Mouse (Mus musculus) heart, adult 11 months (tissue): ENCODE results near the gene 6430628N08Rik.
A peak's percentile ranks its signal among the peaks of the same experiment; 100 is the strongest.

Experiments used
- DNase-seq: peaks from one replicate; pipeline ENCODE4 v3.0.0; 2022

The 6430628N08Rik gene

GRCm38 (mm10) chr4:115890066-115890465, 399 bp upstream of the 6430628N08Rik start:
- DNase-seq, result no peak

DNA sequence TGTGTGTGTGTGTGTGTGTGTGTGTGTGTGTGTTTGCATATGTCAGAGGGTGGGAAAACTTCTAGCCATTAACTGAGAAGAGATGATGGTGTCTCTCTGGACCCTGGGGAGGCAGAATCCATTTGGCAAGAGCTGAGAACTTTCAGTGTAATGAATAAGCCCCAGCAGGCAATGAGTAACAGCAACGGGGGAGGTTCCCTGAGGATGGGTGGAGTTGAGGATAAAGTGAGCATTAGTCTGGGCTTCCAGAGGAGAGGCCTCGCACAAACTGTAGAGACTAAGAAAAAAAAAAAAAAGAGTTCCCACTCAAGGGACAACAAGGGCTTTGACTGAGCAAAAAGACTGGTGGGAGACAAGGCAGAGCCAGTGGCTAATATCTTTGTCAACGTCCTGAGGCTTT, 3.8 kb downstream of the 6430628N08Rik start:
- DNase-seq, result no peak

GRCm38 (mm10) chr4:115897901-115898631, 7.6 kb downstream of the 6430628N08Rik start:
- DNase-seq, result no peak

DNA sequence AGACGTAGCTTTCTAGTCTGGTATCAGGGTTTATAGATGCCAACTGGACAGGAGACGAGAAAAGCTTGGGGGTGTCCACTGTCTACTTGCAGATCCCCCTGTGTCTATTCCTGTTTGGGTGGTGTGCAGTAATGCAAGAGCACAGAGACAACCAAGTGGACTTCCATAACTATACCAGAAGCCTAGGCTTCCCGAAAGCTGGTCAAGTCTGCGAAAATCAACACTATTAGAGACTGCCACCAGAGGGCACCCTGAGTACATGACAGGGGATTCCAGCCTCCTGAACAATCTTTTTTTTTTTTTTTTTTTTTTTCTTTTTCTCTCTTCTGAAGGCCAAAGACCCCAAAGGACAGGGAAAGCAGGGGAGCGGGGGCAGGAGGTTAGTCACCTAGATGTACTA, 12.4 kb downstream of the 6430628N08Rik start:
- peak; percentile 93 for DNase-seq

- no peak for DNase-seq
Observed at GRCm38 (mm10) chr4:115904375-115904774, 13.9 kb downstream of the 6430628N08Rik start.

- no peak for DNase-seq
Observed at GRCm38 (mm10) chr4:115905701-115906100, 15.2 kb downstream of the 6430628N08Rik start.

DNA sequence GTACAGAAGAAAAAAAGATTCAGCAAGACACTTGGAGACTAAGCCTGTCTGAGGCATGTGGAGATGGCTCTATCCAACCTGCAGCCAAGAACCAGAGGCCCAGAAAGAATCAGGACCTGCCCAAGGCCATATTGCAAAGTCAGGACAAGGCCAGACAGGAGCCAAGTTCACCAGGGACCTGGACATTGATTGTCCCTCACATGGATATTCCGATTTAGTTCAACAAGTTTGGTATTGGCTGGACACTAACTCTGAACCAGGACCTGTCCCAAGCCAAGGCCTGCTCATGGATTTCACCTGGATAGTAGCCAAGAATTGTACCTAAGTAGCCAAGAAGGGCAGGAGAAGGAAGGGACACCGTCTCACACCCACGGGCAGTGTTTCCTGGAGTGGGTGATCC, 16.3 kb downstream of the 6430628N08Rik start:
- DNase-seq, result no peak

DNA sequence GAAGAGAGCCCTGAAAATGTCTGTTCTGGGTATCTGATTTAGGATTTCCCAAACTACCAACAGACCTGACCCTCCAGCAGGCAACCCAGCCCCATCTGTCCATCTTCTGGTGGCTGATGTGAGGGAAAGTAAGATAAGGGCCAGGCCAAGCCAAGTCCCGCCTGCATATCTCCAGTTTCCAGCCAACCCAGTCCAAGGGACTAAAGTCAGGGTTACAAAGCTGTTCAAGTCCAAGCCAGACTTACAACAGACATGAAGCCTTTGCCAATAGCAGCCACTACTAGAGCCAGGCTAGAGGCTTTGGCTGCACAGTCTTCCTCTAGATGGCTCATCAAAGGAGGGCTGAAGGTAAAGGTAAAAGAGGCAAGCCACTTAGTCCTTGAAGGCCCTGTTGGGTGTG, 17.5 kb downstream of the 6430628N08Rik start:
- DNase-seq, result no peak

DNA sequence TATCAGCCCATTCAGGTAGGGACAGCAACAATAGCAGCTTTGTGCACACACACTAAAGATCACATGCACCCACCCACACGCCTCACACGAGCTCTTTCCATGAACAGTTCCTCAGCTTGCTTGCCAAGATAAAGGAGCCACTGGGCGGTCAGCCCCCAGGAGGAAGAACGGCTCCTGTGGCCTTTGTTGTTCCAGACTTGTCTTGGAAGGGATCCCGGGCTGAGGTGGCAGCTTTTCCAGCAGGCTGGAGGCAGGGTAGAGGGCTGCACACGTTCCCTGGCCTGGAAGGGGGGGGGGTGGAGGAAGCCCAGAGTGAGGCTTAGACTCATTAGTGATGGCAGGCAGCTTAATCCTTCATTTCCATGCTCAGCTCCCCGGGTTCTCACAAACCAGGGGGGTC, 18.2 kb downstream of the 6430628N08Rik start:
- DNase-seq, result peak; percentile 97

DNA sequence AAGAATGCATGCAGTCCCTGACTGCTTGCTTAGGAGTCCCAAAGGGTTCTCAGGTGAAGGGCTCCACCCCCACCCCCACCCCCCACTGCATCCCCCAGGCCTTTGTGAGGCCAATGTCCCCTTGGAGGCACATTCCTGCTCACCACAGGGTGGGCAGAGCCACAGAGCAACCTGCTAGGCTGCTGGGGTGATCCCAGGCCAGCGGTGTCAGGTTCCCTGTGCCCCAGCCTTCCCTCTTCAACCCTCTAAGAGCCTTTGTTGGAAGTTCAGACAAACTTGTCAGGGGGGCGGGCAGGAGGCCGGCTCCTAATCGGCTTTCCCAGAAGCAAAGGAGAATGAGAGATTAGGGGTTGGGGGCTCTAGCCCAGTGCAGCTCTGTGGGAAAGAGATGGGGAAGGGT, 21.1 kb downstream of the 6430628N08Rik start:
- no peak for DNase-seq

DNA sequence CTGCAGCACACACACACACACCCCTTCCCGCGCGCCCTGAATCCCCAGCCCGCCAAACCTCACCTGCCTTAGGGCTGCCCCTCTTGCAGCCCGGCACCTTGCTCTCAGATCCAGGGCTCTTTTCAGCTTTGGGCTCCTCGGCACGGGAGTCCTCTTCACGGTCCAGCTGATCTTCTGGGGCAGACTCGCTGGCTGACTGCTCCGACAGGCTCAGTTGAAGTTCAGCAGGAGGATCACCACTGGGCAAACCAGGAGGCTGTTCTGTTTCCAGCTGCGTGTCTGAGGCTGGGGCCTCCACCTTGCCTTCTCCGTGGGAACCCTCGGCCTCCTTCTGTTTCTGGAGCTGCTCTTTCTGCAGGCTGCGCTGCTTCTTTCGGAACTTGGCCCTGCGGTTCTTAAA, 29.4 kb downstream of the 6430628N08Rik start:
- DNase-seq, result no peak

GRCm38 (mm10) chr4:115922688-115923087, 32.2 kb downstream of the 6430628N08Rik start:
- DNase-seq, result no peak

DNA sequence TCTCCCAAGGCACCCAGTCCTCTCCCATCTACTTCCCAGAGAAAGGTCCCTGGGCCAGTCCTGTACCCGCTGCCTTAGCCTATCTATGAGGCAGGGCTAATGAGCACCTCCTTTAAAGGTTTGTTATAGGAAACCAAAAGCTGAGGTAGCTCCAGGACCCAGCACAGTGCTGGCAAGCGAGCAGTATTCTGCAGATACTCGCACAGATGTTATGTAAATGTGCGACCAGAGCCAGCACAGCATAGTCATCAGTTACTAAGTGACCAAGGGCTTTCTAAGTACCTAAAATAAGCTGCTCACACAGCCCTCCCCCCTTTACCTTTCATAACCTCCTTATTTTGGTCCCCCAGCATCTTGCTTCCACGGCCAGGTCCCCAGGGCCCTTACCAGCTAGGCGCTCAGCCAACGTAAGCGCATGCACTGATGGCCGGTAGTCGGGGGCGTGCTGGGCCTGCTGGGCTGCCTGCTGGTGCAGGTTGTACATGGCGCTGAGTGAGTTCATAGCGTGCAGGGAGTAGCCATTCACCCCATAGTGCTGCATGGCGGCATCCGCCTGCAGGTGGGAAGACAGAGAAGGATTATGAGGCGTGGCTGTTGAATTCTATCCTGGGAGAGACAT, 32.9 kb downstream of the 6430628N08Rik start:
- no peak for DNase-seq

- DNase-seq, result no peak
Observed at GRCm38 (mm10) chr4:115927637-115928036, 37.2 kb downstream of the 6430628N08Rik start.

- DNase-seq, result no peak
Observed at GRCm38 (mm10) chr4:115931556-115932088, 41.2 kb downstream of the 6430628N08Rik start.

DNA sequence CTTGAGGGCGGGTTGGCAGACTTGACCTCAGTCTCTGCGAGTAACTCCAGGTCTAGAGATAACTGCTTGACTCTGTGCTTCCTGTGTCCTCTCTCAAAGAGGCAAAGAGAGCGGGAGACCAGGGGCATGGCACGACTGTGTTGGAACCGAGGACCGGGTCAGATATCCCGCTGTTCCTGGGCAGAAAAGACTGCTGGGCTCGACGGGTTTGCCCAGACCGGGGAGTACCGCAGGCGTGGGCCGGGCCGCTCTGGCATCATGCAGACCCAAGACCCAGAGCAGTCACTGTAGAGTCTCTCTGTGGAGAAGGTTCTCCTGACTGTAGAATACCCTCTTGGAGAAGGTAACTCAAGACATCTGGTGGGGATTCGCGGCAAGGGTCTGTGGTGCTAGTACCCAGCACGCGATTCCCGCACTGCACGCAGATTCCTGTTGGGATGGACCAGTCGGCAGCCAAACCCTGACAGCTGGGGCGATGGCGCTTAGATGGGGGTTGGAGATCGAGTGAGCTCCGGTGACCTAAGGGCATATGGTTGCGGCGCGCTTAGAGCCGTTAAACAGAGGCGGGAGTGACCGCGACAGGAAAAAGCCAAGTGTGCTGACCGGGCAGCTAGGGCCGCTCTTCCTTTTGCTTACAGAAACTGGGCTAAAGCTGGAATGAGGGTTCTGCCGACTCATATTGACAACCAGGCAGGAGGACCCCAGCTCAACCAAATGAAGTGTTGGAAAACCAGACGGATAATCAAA, 45.5 kb downstream of the 6430628N08Rik start:
- DNase-seq, result no peak

GRCm38 (mm10) chr4:115936646-115937045, 46.2 kb downstream of the 6430628N08Rik start:
- no peak for DNase-seq

DNA sequence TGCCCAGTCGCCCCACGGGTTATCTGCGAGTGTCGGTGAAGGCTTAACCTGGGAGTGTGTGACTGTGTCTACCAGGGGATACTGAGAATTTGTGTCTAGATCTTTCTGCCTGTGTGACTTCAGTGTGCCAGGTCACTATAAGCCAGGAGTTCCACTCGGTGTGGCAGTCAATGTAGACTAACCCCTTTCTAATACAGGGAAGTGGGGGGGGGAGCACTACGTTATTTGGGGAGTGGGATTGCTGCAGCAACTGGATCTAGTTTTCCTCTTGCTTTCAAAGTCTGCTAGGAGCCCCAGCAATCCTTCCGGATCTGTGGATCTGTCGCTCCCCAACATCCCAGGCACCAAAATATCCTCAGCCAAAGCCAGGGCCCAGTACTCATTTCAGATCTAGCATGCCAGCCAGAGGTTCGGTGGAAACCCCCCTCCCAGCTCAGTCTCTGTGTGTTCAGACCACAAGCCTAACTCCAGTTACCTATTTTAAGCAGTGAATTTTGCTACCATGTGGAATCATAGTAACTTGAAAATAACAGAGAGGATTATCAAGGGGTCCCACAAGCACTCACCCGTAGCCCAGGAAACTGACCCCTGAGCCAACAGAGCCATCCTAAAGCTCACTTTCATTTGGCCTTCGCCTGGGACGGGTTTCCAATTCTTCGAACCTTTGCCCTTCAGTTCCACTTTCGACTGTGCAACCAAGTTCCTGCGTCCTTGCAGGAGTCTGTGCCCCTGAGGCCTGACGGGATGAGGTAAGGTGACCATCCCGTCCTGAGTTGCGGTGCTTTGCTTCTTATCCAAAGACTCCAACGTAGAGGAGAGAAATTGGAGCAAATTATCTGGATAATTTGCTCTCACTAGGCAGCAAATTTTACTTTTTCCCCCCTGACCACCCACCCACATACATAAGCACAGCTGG, 46.9 kb downstream of the 6430628N08Rik start:
- no peak for DNase-seq

DNA sequence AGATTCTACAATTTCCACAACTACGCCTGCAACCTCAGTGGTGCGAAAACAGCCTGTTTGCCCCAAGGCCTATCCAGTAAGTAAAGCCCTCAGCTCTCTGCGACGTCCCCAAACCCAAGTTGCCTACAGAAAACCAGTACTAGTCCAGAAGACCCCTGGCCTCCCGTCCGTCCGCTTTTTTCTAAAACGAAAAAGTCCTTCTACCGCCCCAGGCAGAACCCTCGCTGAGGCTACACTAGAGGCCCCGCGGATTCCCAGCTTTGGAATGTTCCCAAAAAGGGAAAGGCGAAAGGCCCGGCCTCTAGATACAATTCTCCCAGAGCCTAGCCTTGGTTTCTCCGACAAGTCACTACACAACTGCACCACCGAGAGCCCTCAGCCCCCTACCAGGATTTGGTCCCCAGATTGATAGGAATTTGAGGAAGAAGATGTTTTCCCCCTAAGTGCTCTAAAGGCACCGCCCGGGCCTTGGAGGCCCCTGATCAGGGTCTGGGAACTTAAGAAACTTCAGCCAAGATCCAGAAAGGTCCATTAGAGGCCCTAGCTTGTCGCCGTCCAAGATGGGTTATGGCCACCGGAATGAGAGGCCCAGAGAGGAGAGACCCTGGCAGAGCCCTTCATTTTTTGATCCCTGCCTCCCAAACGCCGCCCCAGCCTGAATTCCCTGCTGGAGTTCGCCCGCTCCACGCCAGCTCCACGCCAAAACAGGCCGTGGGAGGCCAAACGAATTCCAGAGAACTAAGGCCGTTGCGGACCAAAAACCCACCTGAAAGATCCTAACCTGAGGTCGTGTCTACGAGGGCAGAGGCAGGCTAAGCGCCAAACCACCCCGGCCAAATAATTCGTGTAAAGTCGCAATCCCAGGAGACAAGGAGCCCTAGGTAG, 48.1 kb downstream of the 6430628N08Rik start:
- no peak for DNase-seq

DNA sequence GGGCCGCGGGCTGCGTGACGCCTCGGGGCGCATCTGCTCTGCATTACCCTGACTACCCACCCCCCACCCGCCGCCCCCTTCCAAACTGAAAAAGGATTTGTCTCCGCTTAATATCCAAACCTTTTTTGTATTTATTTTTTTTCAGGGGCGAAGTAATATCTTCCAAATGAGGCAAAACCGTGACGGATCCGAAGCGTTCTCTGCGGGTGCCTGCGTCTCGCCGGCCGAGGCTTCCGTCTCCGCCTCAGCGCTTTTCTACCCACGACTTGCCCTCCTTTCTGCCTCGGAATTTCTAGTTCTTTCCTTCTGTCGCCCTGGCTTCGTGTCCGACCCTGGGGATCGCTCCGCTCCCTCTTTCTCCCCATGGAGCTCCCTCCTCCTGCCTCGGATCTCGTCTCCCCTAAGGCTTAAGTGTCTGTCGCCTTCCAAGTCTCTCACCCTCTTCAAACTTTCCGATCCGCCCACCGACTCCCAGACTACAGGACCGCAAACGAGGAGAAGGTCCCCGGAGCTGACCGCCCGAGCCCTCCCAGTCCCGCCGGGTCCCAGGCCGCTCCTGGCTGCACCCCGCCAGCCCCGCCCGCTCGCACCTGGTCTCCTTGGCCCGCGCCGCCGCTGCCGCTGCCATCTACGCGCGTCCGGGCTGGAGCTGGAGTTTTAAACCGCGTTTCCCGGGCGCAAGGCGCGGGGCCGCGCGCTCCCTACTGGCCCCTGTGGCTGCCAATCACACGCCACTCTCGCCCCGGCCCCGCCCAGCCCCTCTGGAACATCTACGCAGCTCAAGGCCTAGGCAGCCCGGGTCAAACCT, 49.0 kb downstream of the 6430628N08Rik start, which contains the start of gene Dmbx1:
Gene Dmbx1, minus strand, starts transcription at position 632 of the 808 bp plus-strand sequence.
- DNase-seq, result no peak
